Mouse (Mus musculus) liver, postnatal 0 days (tissue): ENCODE results near the gene Sult4a1. TPM values are rescaled to one million over a fixed set of nuclear protein-coding genes. Genes with fewer than 3 reads are reported as not detected.
A peak's percentile ranks its signal among the peaks of the same experiment; 100 is the strongest.

Source experiments
- ATAC-seq: fragments of 200-750 bp; cut with Nextera tagmentation; 2 replicates; pipeline ENCODE4 v1.8.0; 2017; ENCODE audit warnings: mild to moderate bottlenecking, moderate library complexity
- DNase-seq: peaks from one replicate; pipeline ENCODE4 v3.0.0-alpha.2; 2016
- H3K27ac ChIP-seq: fragments of 300-500 bp; sonication (generic); 2 replicates; pipeline ENCODE4 v1.5.1; 2014; ENCODE audit warnings: antibody characterized with exemption, moderate library complexity, mild to moderate bottlenecking, low read depth
- H3K27me3 ChIP-seq: fragments of 300-500 bp; sonication (generic); 2 replicates; pipeline ENCODE4 v1.6.1; 2014; ENCODE audit warnings: low read length, control low read depth, mixed read lengths; ENCODE audit not compliant: insufficient read depth
- H3K36me3 ChIP-seq: fragments of 300-500 bp; sonication (generic); replicated peaks from 2 replicates; pipeline ENCODE4 v1.6.1; 2014; ENCODE audit warnings: mild to moderate bottlenecking, control low read depth, low read length, moderate library complexity, mixed read lengths; ENCODE audit not compliant: insufficient read depth
- H3K4me1 ChIP-seq: fragments of 300-500 bp; sonication (generic); 2 replicates; pipeline ENCODE4 v1.6.1; 2014; ENCODE audit warnings: antibody characterized with exemption, mild to moderate bottlenecking, control low read depth; ENCODE audit not compliant: insufficient read depth
- H3K4me2 ChIP-seq: fragments of 300-500 bp; sonication (generic); 2 replicates; pipeline ENCODE4 v1.6.1; 2014; ENCODE audit warnings: low read depth, mild to moderate bottlenecking, low read length, moderate library complexity, mixed read lengths
- H3K4me3 ChIP-seq: fragments of 300-500 bp; sonication (generic); 2 replicates; pipeline ENCODE4 v1.5.1; 2014; ENCODE audit warnings: low read depth, low read length
- H3K9ac ChIP-seq: fragments of 300-500 bp; sonication (generic); replicated peaks from 2 replicates; pipeline ENCODE4 v1.6.1; 2014; ENCODE audit warnings: mild to moderate bottlenecking, moderate library complexity
- H3K9me3 ChIP-seq: fragments of 300-500 bp; sonication (generic); 2 replicates; pipeline ENCODE4 v1.6.1; 2016; ENCODE audit warnings: mild to moderate bottlenecking, control low read depth, low read length, mixed read lengths
- CTCF ChIP-seq: sonication (generic); IDR thresholded peaks from 2 replicates; pipeline ENCODE4 v1.5.1; 2016; ENCODE audit warnings: antibody characterized with exemption, low read depth
- EP300 ChIP-seq: IDR thresholded peaks from 2 replicates; pipeline ENCODE4 v1.6.1; 2016; ENCODE audit warnings: antibody characterized with exemption, low read depth, mild to moderate bottlenecking
- WGBS: fragments of 180-500 bp; shearing (Covaris S2); extraction: QIAGEN DNeasy Blood & Tissue Kit; methylation state at CpG from one replicate; pipeline ENCODE4 v1.1.7; 2014; ENCODE audit not compliant: insufficient replicate concordance; 5-methylcytosine and 5-hydroxymethylcytosine counted together
- polyA plus RNA-seq: library from polyadenylated mRNA; unstranded; fragments of >200 nt; fragmentation: Nextera tagmentation; extraction: Ambion mirVana; gene quantifications from 2 replicates; pipeline ENCODE4 v1.2.1, GENCODE M21; 2015

Gene Sult4a1
- polyA plus RNA-seq, 1 experiment from 2014 or later: not detected

- ATAC-seq (no peak), DNase-seq (no peak)
- no peaks in the 10 kb centered on the region for H3K4me1 ChIP-seq
- H3K27me3 ChIP-seq: peaks cover 37% of the 10 kb centered on the region
- no peak overlapping the region for H3K4me2 ChIP-seq
- 20% methylated on average over 8 of the region's 8 CpGs for WGBS
- no peak overlapping the region for H3K27ac ChIP-seq
- no peaks in the 10 kb centered on the region for H3K9me3 ChIP-seq
- H3K4me3 ChIP-seq: no peak overlapping the region
- TF ChIP-seq EP300: no peak
- TF ChIP-seq CTCF: no peak
- no peak overlapping the region for H3K9ac ChIP-seq
- H3K36me3 ChIP-seq: no peaks in the 10 kb centered on the region
Measured at GRCm38 (mm10) chr15:84073058-84073457, 32.5 kb downstream of the Sult4a1 start.

- Histone ChIP-seq H3K27ac (no peak overlapping the region), H3K27me3 (peaks cover 40% of the 10 kb centered on the region), H3K4me2 (no peak overlapping the region), H3K9ac (no peak overlapping the region), H3K4me1 (no peaks in the 10 kb centered on the region), H3K9me3 (no peaks in the 10 kb centered on the region), H3K36me3 (no peaks in the 10 kb centered on the region), H3K4me3 (no peak overlapping the region)
- peak; percentile 69 for DNase-seq
- 37% methylated on average over 7 of the region's 7 CpGs for WGBS
- peak; percentile 60 for TF ChIP-seq CTCF
- no peak for TF ChIP-seq EP300
- no peak for ATAC-seq
Measured at GRCm38 (mm10) chr15:84072226-84072625, 33.3 kb downstream of the Sult4a1 start.

GRCm38 (mm10) chr15:84070116-84070676, 35.4 kb downstream of the Sult4a1 start:
- 0% methylated on average over 13 of the region's 13 CpGs for WGBS

GRCm38 (mm10) chr15:84069455-84070050, 36.0 kb downstream of the Sult4a1 start:
- TF ChIP-seq CTCF: no peak
- H3K4me1 ChIP-seq: no peaks in the 10 kb centered on the region
- no peak overlapping the region for H3K27ac ChIP-seq
- H3K9ac ChIP-seq: no peak overlapping the region
- no peak overlapping the region for H3K4me3 ChIP-seq
- DNase-seq: no peak
- no peak overlapping the region for H3K4me2 ChIP-seq
- 12% methylated on average over 16 of the region's 16 CpGs for WGBS
- peaks cover 39% of the 10 kb centered on the region for H3K27me3 ChIP-seq
- no peak for ATAC-seq
- 0 out of 2 replicates have a peak, but pooled peaks cover 6% of the 10 kb centered on the region for H3K9me3 ChIP-seq
- no peaks in the 10 kb centered on the region for H3K36me3 ChIP-seq

More at GRCm38 (mm10) chr15:84070116-84070676, 35.4 kb downstream of the Sult4a1 start:
- H3K36me3 ChIP-seq: no peaks in the 10 kb centered on the region
- H3K4me1 ChIP-seq: no peaks in the 10 kb centered on the region
- no peak overlapping the region for H3K27ac ChIP-seq
- no peak overlapping the region for H3K4me3 ChIP-seq
- ATAC-seq (no peak), DNase-seq (no peak)
- 0 out of 2 replicates have a peak, but pooled peaks cover 3% of the 10 kb centered on the region for H3K9me3 ChIP-seq
- H3K4me2 ChIP-seq: no peak overlapping the region
- TF ChIP-seq CTCF: no peak
- no peak for TF ChIP-seq EP300
- peaks cover 40% of the 10 kb centered on the region for H3K27me3 ChIP-seq
- H3K9ac ChIP-seq: no peak overlapping the region

- TF ChIP-seq EP300 (no peak), CTCF (0 out of 2 replicates have a peak, but pooled peaks have one; percentile 17)
- peaks cover 30% of the 10 kb centered on the region for H3K27me3 ChIP-seq
- H3K4me3 ChIP-seq: no peak overlapping the region
- no peak for ATAC-seq
- DNase-seq: no peak
- no peaks in the 10 kb centered on the region for H3K4me1 ChIP-seq
- H3K27ac ChIP-seq: no peak overlapping the region
- no peak overlapping the region for H3K4me2 ChIP-seq
- 62% methylated on average over 4 of the region's 4 CpGs for WGBS
- no peaks in the 10 kb centered on the region for H3K36me3 ChIP-seq
- H3K9me3 ChIP-seq: 0 out of 2 replicates have a peak, but pooled peaks cover 9% of the 10 kb centered on the region
- no peak overlapping the region for H3K9ac ChIP-seq
Measured at GRCm38 (mm10) chr15:84065701-84066100, 39.9 kb downstream of the Sult4a1 start.

GRCm38 (mm10) chr15:84065140-84065539, 40.4 kb downstream of the Sult4a1 start, which contains the start of gene Efcab6:
Efcab6 (minus strand) TSS chr15:84065379.
- Histone ChIP-seq H3K27me3 (peaks cover 24% of the 10 kb centered on the region), H3K4me3 (no peak within 1 kb of the TSS), H3K4me1 (no peaks in the 10 kb centered on the region), H3K4me2 (no peak within 1 kb of the TSS), H3K9me3 (0 out of 2 replicates have a peak, but pooled peaks cover 9% of the 10 kb centered on the region), H3K36me3 (no peaks in the 10 kb centered on the region), H3K9ac (no peak within 1 kb of the TSS), H3K27ac (no peak within 1 kb of the TSS)
- ATAC-seq: no peak
- TF ChIP-seq CTCF (no peak), EP300 (no peak)
- 9% methylated on average over 29 of the region's 29 CpGs for WGBS
- DNase-seq: no peak
